Comparison of ENCODE assay signal across 20 mouse cellular contexts in the genomic region with DNA sequence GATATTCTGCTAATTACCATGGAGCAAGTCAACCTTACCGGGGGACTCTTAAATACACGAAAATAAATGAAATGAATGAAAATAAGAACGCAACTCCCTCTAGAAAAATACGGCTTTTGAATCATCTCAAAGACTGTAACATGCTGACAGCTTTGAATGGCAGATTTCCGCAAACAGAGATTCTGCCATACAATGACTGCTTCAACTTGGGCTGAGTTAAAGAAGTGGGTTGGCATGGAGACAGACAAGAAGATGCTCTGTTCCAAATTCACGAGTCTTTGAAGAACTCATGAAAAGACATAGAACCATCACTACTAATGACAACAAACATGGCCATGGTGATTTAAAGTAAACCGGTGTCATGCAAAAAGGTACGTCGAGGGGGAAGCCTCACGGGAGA. TPM values are rescaled to one million over a fixed set of nuclear protein-coding genes. Genes with fewer than 3 reads are reported as not detected.
DNase-seq lines count a peak whose midpoint lies in the region; ATAC-seq lines count a peak whose summit lies in the region.
"Had no signal": no experiment of that assay in that cellular context is flagged by ENCODE, and none has a peak within 500 bp of the region (broad histone marks: within the 10 kb centered on the region; RNA-seq: fewer than 3 reads in every experiment).

No protein-coding gene starts in this region.

- H3K4me3 ChIP-seq in midbrain, embryonic 10.5 days = no peak overlapping the region
- H3K4me3 ChIP-seq in midbrain, embryonic 15.5 days = no peak overlapping the region
- no peak overlapping the region for H3K4me3 ChIP-seq in forebrain, embryonic 13.5 days
- no peak overlapping the region for H3K4me3 ChIP-seq in midbrain, embryonic 13.5 days (replicated peaks)
- H3K4me3 ChIP-seq: embryonic facial prominence, embryonic 10.5 days; heart, embryonic 12.5 days had no signal

- no peak for ATAC-seq in midbrain, embryonic 15.5 days (replicated peaks)
- no peak for ATAC-seq in forebrain, embryonic 13.5 days
- no peak for ATAC-seq in midbrain, embryonic 13.5 days
- ATAC-seq: activated CD4-positive, CD25-positive, alpha-beta regulatory T cell, adult 4 months; intestine, embryonic 16.5 days; Patski had no signal

- no peak overlapping the region for H3K4me2 ChIP-seq in midbrain, embryonic 15.5 days
- H3K4me2 ChIP-seq in forebrain, embryonic 13.5 days = 0 out of 2 replicates have a peak overlapping the region, but pooled peaks have one; percentile 45
- peak overlapping the region; percentile 45; the same call in 1 of the 2 replicates for H3K4me2 ChIP-seq in midbrain, embryonic 13.5 days (replicated peaks)
- H3K4me2 ChIP-seq: heart, embryonic 12.5 days; hindbrain, embryonic 14.5 days had no signal

- WGBS in midbrain, embryonic 10.5 days = 80% methylated on average over 10 of the region's 10 CpGs
- WGBS in midbrain, embryonic 15.5 days = 37% methylated on average over 10 of the region's 10 CpGs
- WGBS in forebrain, embryonic 13.5 days = 38% methylated on average over 10 of the region's 10 CpGs
- WGBS in midbrain, embryonic 13.5 days = 45% methylated on average over 10 of the region's 10 CpGs

- peaks cover 74% of the 10 kb centered on the region for H3K36me3 ChIP-seq in midbrain, embryonic 10.5 days
- H3K36me3 ChIP-seq in midbrain, embryonic 15.5 days (replicated peaks) = peaks cover 3% of the 10 kb centered on the region; the same call in 1 of the 2 replicates
- H3K36me3 ChIP-seq in forebrain, embryonic 13.5 days (ENCODE audit: poor library complexity, severe bottlenecking) = peaks cover 47% of the 10 kb centered on the region
- peaks cover 36% of the 10 kb centered on the region for H3K36me3 ChIP-seq in midbrain, embryonic 13.5 days

- H3K9ac ChIP-seq in midbrain, embryonic 15.5 days = no peak overlapping the region
- no peak overlapping the region for H3K9ac ChIP-seq in forebrain, embryonic 13.5 days
- H3K9ac ChIP-seq in midbrain, embryonic 13.5 days (replicated peaks) = no peak overlapping the region
- H3K9ac ChIP-seq: heart, embryonic 12.5 days; hindbrain, embryonic 14.5 days had no signal

- peak; percentile 43 for DNase-seq in heart, adult 11 months
- no peak for DNase-seq in heart, postnatal 36 days
- no peak for DNase-seq in midbrain, embryonic 10.5 days (ENCODE audit: low spot score)
- DNase-seq in adrenal gland, adult (ENCODE audit: inconsistent age in 2 of 2, low spot score in 1 of 2) = no peak
- DNase-seq: adrenal gland, adult 2 months; adrenal gland, postnatal 25 days; cerebellum, adult 18-20 months; cerebellum, adult 9-11 months; cerebellum, postnatal 36 days; gastrocnemius, postnatal 14 days had no signal

- no peaks in the 10 kb centered on the region for H3K9me3 ChIP-seq in midbrain, embryonic 10.5 days (replicated peaks)
- H3K9me3 ChIP-seq in midbrain, embryonic 15.5 days = no peaks in the 10 kb centered on the region
- H3K9me3 ChIP-seq in forebrain, embryonic 13.5 days (replicated peaks) = no peaks in the 10 kb centered on the region
- no peaks in the 10 kb centered on the region for H3K9me3 ChIP-seq in midbrain, embryonic 13.5 days
- H3K9me3 ChIP-seq: embryonic facial prominence, embryonic 10.5 days; heart, embryonic 12.5 days had no signal

- intact Hi-C loops in heart, postnatal 36 days (cut with DNase I) = no loop called here

- peaks cover 51% of the 10 kb centered on the region for H3K4me1 ChIP-seq in midbrain, embryonic 10.5 days
- peaks cover 67% of the 10 kb centered on the region for H3K4me1 ChIP-seq in midbrain, embryonic 15.5 days
- H3K4me1 ChIP-seq in forebrain, embryonic 13.5 days = peaks cover 82% of the 10 kb centered on the region
- H3K4me1 ChIP-seq in midbrain, embryonic 13.5 days (replicated peaks) = peaks cover 85% of the 10 kb centered on the region

- no peaks in the 10 kb centered on the region for H3K27me3 ChIP-seq in midbrain, embryonic 10.5 days (ENCODE audit: low read depth, poor library complexity, severe bottlenecking)
- no peaks in the 10 kb centered on the region for H3K27me3 ChIP-seq in midbrain, embryonic 15.5 days (replicated peaks)
- no peaks in the 10 kb centered on the region for H3K27me3 ChIP-seq in forebrain, embryonic 13.5 days
- no peaks in the 10 kb centered on the region for H3K27me3 ChIP-seq in midbrain, embryonic 13.5 days
- H3K27me3 ChIP-seq: CH12.LX; heart, embryonic 12.5 days; Patski had no signal

- peak overlapping the region; percentile 89; the same call in 1 of the 2 replicates for H3K27ac ChIP-seq in midbrain, embryonic 10.5 days (replicated peaks)
- H3K27ac ChIP-seq in midbrain, embryonic 15.5 days = no peak overlapping the region
- peak overlapping the region; percentile 91 for H3K27ac ChIP-seq in forebrain, embryonic 13.5 days
- H3K27ac ChIP-seq in midbrain, embryonic 13.5 days = peak overlapping the region; percentile 44; the same call in 1 of the 2 replicates
- H3K27ac ChIP-seq: embryonic facial prominence, embryonic 10.5 days; hindbrain, embryonic 14.5 days had no signal

RNA-seq across cellular contexts. Expression of a gene that starts 21.9 kb away (rescaled TPM):
- total RNA-seq in heart, postnatal 36 days (2021) = 10 to 100 TPM; 11.8 to 14.4 TPM
- polyA plus RNA-seq in midbrain, embryonic 10.5 days (2016; fragmentation: Nextera tagmentation; extraction: Ambion mirVana) = 665 and 916 TPM in 2 replicates
- 2,126 and 2,223 TPM in 2 replicates for polyA plus RNA-seq in midbrain, embryonic 15.5 days (2015; fragmentation: Nextera tagmentation; extraction: Ambion mirVana)
- polyA plus RNA-seq in forebrain, embryonic 13.5 days (2015; fragmentation: Nextera tagmentation; extraction: Ambion mirVana) = 1,694 and 1,735 TPM in 2 replicates
- 2,051 and 2,103 TPM in 2 replicates for polyA plus RNA-seq in midbrain, embryonic 13.5 days (2015; fragmentation: Nextera tagmentation; extraction: Ambion mirVana)
